Mouse (Mus musculus) olfactory bulb, adult 2 months (tissue): ENCODE results near the gene B3gat2. TPM values are rescaled to one million over a fixed set of nuclear protein-coding genes. Genes with fewer than 3 reads are reported as not detected.

ENCODE experiments used
- H3K27ac ChIP-seq: fragments of 200-500 bp; 2 replicates; pipeline ENCODE4 v1.5.1; 2012; ENCODE audit warnings: low read depth, low read length; ENCODE audit not compliant: insufficient read depth
- H3K4me1 ChIP-seq: fragments of 200-500 bp; 2 replicates; pipeline ENCODE4 v1.6.1; 2012; ENCODE audit warnings: low read length; ENCODE audit not compliant: control insufficient read depth, insufficient read depth
- H3K4me3 ChIP-seq: fragments of 200-500 bp; 2 replicates; pipeline ENCODE4 v1.5.1; 2012; ENCODE audit warnings: mild to moderate bottlenecking, low read depth, low read length, moderate library complexity; ENCODE audit not compliant: insufficient read depth
- CTCF ChIP-seq: fragments of 200-500 bp; IDR thresholded peaks from 2 replicates; pipeline ENCODE4 v1.5.1; 2012; ENCODE audit warnings: low read depth, mild to moderate bottlenecking, low read length, moderate library complexity; ENCODE audit not compliant: insufficient read depth
- POLR2A ChIP-seq: fragments of 200-500 bp; IDR thresholded peaks from 2 replicates; pipeline ENCODE4 v1.6.1; 2012; ENCODE audit warnings: mild to moderate bottlenecking, low read depth, low read length, moderate library complexity; ENCODE audit not compliant: insufficient read depth
- WGBS: fragments of 180-500 bp; shearing (Covaris S2); methylation state at CpG from one replicate; pipeline ENCODE4 v1.1.7; 2018; 5-methylcytosine and 5-hydroxymethylcytosine counted together
- polyA plus RNA-seq: library from polyadenylated mRNA; stranded (reverse); fragments of >200 nt; gene quantifications from 2 replicates; pipeline ENCODE4 v1.2.4, GENCODE M21; 2012; ENCODE audit warnings: low replicate concordance; ENCODE audit not compliant: missing spikeins, insufficient read depth, insufficient read length

Gene B3gat2
- polyA plus RNA-seq, 1 experiment: not detected

- H3K27ac ChIP-seq: no peak overlapping the region
- 29% methylated on average over 1 of the region's 1 CpGs for WGBS
- H3K4me3 ChIP-seq: no peak overlapping the region
- TF ChIP-seq POLR2A: no peak
- TF ChIP-seq CTCF: no peak
- peaks cover 7% of the 10 kb centered on the region for H3K4me1 ChIP-seq
Measured at GRCm38 (mm10) chr1:23892072-23892471, 130.5 kb downstream of the B3gat2 start.

Other genes starting within 250 kb of the B3gat2 start
- not detected in 2 replicates for gene Smap1, start 160.6 kb downstream of the B3gat2 start, polyA plus RNA-seq
- gene Sdhaf4, start 243.9 kb downstream of the B3gat2 start, polyA plus RNA-seq: not detected in 2 replicates